Mouse (Mus musculus) telencephalon, adult 2 months (tissue): ENCODE measurements at regions not wholly inside any gene's neighbourhood (a gene's known extent, or its start where the extent isn't known, plus 50 kb on each side); places are given as distances from the start of the nearest gene placed in this dataset.

Experiments
- DNase-seq: peaks from one replicate; pipeline ENCODE4 v3.0.0-alpha.2; 2011; ENCODE audit warnings: low read depth, low spot score

DNA sequence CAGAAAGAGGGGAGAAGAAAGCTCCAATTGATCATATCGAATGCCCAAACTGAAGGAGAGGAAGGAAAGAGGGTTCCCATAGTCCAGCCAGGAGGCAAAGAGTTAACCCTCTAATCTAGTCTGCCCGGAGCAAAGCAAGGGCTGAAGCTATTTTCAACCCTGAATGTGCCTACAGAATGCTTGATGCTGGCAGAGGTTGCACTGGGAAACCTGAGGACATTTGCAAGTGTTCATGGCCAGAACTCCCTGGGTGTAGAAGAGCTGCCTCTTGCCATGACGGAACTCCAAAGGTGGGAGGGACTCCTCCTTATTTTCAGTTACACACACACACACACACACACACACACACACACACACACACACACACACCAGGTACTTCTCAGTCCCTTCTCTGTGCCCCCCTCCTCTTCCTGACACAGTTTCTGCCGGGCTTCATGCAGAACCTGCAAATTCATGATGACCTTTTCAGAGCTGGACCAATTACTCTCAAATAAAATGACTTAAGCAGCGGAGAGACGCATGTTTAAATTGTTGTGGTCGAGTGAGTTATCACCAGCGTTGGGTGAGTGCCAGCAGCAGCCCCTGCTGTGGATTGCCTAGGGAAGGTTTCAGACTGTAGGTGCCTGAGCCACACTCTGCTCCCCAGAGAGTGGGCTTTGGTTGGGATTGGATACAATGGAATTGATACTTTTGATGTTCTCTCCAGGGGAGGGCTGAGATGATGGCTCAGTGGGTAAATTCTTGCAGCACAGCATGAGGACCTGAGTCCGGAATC, 152.1 kb upstream of the Sdk2 start:
- DNase-seq: no peak

DNA sequence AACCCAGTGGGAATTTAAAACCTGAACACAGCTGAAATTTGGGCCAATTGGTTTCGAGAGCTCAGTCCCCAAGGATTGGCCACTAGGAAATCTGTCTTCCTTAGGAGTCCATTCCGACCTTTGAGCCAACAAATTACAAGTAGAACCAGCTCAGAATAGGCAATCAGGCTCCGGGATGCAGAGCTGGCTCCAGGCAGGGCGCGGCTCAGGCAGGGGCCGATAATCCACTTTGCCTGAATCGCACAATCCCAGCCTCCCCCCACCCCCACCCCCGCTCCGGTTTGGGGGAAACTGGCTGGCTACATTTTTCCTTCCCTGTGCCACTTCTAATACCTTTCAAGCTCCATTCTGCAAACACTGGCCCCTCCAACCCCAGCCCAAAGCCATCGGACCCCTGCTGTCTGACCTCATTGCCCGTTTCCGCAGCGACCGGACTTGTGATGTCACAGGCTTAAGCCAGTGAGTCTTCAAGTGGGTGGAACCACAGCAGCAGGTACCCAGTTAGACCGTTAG, 150.5 kb upstream of the Sdk2 start:
- DNase-seq: no peak

GRCm38 (mm10) chr11:114216493-114216892, 149.6 kb upstream of the Sdk2 start:
- DNase-seq: no peak

DNA sequence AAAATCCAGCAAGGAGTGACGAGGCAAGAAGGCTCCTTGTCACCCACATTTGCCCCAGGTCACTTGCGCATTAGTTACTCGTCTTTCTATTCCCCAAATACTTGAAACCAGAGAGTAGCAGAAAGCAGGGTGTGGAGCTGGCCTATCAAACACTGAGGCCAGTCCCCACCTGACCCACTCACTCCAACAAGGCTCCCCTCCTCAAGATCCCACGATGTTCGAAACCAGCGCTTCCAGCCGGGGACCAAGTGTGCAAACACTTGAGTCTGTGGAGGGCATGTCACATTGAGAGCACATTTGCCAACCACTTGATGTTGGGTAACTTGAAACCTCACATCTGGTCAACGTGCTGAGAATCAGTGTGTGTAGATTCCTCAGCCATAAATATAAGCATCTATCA, 148.4 kb upstream of the Sdk2 start:
- DNase-seq: no peak

GRCm38 (mm10) chr11:114212136-114212535, 145.3 kb upstream of the Sdk2 start:
- no peak for DNase-seq

- no peak for DNase-seq
Measured at GRCm38 (mm10) chr11:114205192-114205591, 138.3 kb upstream of the Sdk2 start.

- no peak for DNase-seq
Measured at GRCm38 (mm10) chr11:114203416-114203815, 136.6 kb upstream of the Sdk2 start.

DNA sequence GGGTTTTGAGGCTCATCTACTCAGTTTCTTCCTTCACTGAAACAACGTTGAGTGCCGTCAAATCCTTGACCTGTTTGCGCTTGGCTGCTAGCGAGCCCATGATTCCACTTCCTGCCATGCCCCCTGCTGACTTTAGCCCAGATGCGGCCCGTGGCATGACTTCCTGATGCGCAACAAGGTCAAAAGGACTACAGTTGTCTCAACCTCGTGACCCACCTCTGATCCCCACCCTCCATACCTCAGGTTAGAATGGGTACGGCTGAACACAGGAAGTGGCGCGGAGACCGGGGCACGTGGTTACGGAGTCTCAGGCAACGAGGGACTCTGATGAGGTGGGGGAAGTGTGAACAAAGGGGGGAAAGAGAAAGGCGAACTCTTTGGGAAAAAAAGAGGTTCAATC, 135.6 kb upstream of the Sdk2 start:
- no peak for DNase-seq

- DNase-seq: no peak
Measured at GRCm38 (mm10) chr11:114199081-114199586, 132.3 kb upstream of the Sdk2 start.

DNA sequence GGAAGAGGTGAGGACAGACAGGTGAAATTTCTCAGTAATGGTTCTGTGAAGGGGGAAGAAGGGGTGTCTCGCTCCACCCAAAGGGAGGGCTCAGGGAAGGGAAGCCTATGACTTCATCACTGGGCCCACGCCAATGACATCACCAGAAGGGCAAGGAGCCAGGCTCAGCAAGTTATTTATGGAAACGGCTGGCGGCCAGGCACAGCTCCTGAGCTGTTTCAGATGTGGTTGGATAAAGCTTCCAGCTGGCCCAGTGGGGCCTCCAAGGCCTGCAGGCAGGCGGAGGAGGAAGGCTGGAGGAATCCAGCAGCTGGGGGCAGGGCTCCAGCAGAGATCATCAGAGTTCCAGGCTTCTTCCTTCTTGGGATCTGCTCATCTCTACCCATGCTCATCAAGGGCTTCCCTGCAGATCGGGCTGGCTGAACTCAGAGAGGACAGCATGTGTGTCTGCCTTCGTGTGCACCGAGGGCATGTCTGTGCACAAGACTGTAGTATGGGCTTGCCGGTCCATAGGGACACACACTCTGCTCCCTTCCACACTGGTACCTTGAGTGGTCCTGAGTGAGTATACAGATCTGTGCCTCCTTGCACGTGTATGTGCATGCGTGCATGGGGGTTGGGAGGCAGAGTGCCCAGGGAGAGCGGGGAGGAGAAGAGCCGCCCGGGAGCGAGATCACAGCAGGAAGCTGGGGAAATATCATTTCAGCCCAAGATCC, 131.6 kb upstream of the Sdk2 start:
- DNase-seq: peak; percentile 88

- no peak for DNase-seq
Measured at GRCm38 (mm10) chr11:114195291-114195690, 128.4 kb upstream of the Sdk2 start.

GRCm38 (mm10) chr11:114194055-114194706, 127.3 kb upstream of the Sdk2 start:
- DNase-seq: no peak

GRCm38 (mm10) chr11:114193018-114193417, 126.2 kb upstream of the Sdk2 start:
- DNase-seq: peak; percentile 78

DNA sequence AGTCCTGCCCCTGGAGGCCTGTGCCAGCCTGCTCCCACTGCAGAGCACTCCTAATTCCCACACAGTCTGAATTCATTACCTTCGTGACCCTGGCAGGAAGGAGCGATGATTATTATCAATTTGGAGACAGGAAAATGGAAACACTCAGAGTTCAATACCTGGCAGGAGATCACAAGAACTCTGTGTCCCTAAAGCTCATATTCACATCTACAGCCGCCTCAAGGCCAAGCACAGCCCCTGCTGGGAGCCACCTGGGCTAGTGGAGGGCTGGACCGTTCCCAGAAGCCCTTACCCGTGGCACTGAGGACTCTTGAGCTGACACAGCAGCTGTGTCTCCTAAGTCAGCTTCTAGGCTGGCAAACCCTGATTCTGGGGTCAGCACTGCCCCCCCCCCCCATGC, 124.8 kb upstream of the Sdk2 start:
- DNase-seq: no peak

GRCm38 (mm10) chr11:114184970-114185882, 118.4 kb upstream of the Sdk2 start:
- DNase-seq: no peak

- DNase-seq: no peak
Measured at GRCm38 (mm10) chr11:114184431-114184830, 117.6 kb upstream of the Sdk2 start.

GRCm38 (mm10) chr11:114183231-114183630, 116.4 kb upstream of the Sdk2 start:
- no peak for DNase-seq

- DNase-seq: no peak
Measured at GRCm38 (mm10) chr11:114178746-114179472, 112.1 kb upstream of the Sdk2 start.

GRCm38 (mm10) chr11:114177789-114178188, 110.9 kb upstream of the Sdk2 start:
- DNase-seq: no peak

- no peak for DNase-seq
Measured at GRCm38 (mm10) chr11:114177281-114177680, 110.4 kb upstream of the Sdk2 start.
